In the genomic region with DNA sequence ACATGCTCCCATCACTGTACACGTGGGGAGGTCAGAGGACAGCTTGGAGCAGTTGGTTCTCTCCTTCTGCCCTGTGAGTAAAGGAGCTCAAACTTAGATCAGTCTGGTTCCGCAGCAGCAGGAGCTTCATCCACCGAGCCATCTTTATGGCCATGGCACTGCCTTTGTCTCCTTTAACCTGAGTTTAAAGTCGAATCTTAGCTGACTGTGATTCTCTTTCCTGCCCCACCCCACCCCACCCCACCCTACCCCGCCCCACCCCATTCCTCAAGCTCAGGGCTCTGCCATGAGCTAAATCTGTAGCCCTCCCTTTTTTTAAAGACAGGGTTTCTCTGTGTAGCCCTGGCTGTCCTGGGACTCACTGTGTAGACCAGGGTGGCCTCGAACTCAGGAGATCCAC, we compare ENCODE assay signal across 2 mouse cellular contexts.
TF ChIP-seq lines count a peak whose summit lies in the region.

No protein-coding gene starts in this region.

TF ChIP-seq in ES-E14, 5 proteins besides CTCF, POLR2A, EP300 and RAD21 (continued from another document):
- TF ChIP-seq ZC3H11A (IDR thresholded peaks at IDR 0.05; ENCODE audit: borderline replicate concordance, low read depth, low read length) (no peak), CHD2 (IDR thresholded peaks at IDR 0.05; ENCODE audit: low read depth, low read length) (no peak), MAFK (IDR thresholded peaks at IDR 0.05; ENCODE audit: insufficient read depth, low read depth, low read length) (no peak)

TF ChIP-seq in myocyte, 11 proteins besides CTCF, POLR2A, EP300 and RAD21 (continued from another document):
- TF ChIP-seq MYOD1 (IDR thresholded peaks at IDR 0.05; ENCODE audit: control insufficient read depth in 1 of 3, insufficient read length in 2 of 3, low read depth in 2 of 3) (no peak), E2F4 (IDR thresholded peaks at IDR 0.05; ENCODE audit: insufficient read depth) (no peak), TCF12 (IDR thresholded peaks at IDR 0.05; ENCODE audit: insufficient read depth, poor library complexity, severe bottlenecking) (no peak), USF1 (IDR thresholded peaks at IDR 0.05; ENCODE audit: low read depth) (no peak), MYOG (IDR thresholded peaks at IDR 0.05; ENCODE audit: control insufficient read depth in 1 of 3, insufficient read depth in 1 of 3, insufficient read length in 2 of 3, low read depth in 2 of 3) (no peak)
